Mouse (Mus musculus) intestine, embryonic 16.5 days (tissue): ENCODE data around the gene Tsen15. TPM values are rescaled to one million over a fixed set of nuclear protein-coding genes. Genes with fewer than 3 reads are reported as not detected.

Experiments used
- ATAC-seq: fragments of 200-750 bp; cut with Nextera tagmentation; 2 replicates; pipeline ENCODE4 v1.8.0; 2017; ENCODE audit warnings: moderate TSS enrichment, moderate library complexity
- H3K27ac ChIP-seq: fragments of 300-500 bp; sonication (generic); 2 replicates; pipeline ENCODE4 v1.5.1; 2014; ENCODE audit warnings: mild to moderate bottlenecking, low read length
- H3K27me3 ChIP-seq: fragments of 300-500 bp; sonication (generic); replicated peaks from 2 replicates; pipeline ENCODE4 v1.6.1; 2014; ENCODE audit warnings: low read length, control low read depth, mixed read lengths; ENCODE audit not compliant: control insufficient read depth, insufficient read depth
- H3K36me3 ChIP-seq: fragments of 300-500 bp; sonication (generic); 2 replicates; pipeline ENCODE4 v1.6.1; 2014; ENCODE audit warnings: low read length, control low read depth; ENCODE audit not compliant: control insufficient read depth, insufficient read depth
- H3K4me1 ChIP-seq: fragments of 300-500 bp; sonication (generic); 2 replicates; pipeline ENCODE4 v1.6.1; 2014; ENCODE audit warnings: low read length, control low read depth, mixed read lengths; ENCODE audit not compliant: control insufficient read depth, insufficient read depth
- H3K4me2 ChIP-seq: fragments of 300-500 bp; sonication (generic); 2 replicates; pipeline ENCODE4 v1.6.1; 2014; ENCODE audit warnings: low read depth, low read length, control low read depth
- H3K4me3 ChIP-seq: fragments of 300-500 bp; sonication (generic); 2 replicates; pipeline ENCODE4 v1.5.1; 2014; ENCODE audit warnings: mild to moderate bottlenecking, low read length
- H3K9ac ChIP-seq: fragments of 300-500 bp; sonication (generic); 2 replicates; pipeline ENCODE4 v1.6.1; 2014; ENCODE audit warnings: low read depth, low read length
- H3K9me3 ChIP-seq: fragments of 300-500 bp; sonication (generic); 2 replicates; pipeline ENCODE4 v1.6.1; 2016; ENCODE audit warnings: low read length, control low read depth; ENCODE audit not compliant: control insufficient read depth
- WGBS: fragments of 180-500 bp; shearing (Covaris S2); extraction: QIAGEN DNeasy Blood & Tissue Kit; methylation state at CpG from one replicate; pipeline ENCODE4 v1.1.7; 2014; 5-methylcytosine and 5-hydroxymethylcytosine counted together
- polyA plus RNA-seq: library from polyadenylated mRNA; unstranded; fragments of >200 nt; fragmentation: Nextera tagmentation; extraction: Ambion mirVana; gene quantifications from 2 replicates; pipeline ENCODE4 v1.2.1, GENCODE M21; 2015

Tsen15 gene
- polyA plus RNA-seq, 1 experiment from 2014 or later: 64.0 TPM

- Histone ChIP-seq H3K4me1 (0 out of 2 replicates have a peak, but pooled peaks cover 3% of the 10 kb centered on the region), H3K4me2 (no peak overlapping the region), H3K9me3 (no peaks in the 10 kb centered on the region), H3K9ac (no peak overlapping the region), H3K27me3 (no peaks in the 10 kb centered on the region), H3K36me3 (no peaks in the 10 kb centered on the region), H3K4me3 (no peak overlapping the region), H3K27ac (no peak overlapping the region)
- ATAC-seq: no peak
- WGBS: 79% methylated on average over 1 of the region's 1 CpGs
Measured at GRCm38 (mm10) chr1:152413961-152414360, 27.5 kb upstream of the Tsen15 start.

GRCm38 (mm10) chr1:152413116-152413515 is 26.6 kb upstream of the Tsen15 start:
- H3K27ac ChIP-seq: no peak overlapping the region
- H3K9ac ChIP-seq: no peak overlapping the region
- WGBS: 93% methylated on average over 2 of the region's 2 CpGs
- H3K9me3 ChIP-seq: no peaks in the 10 kb centered on the region
- no peak for ATAC-seq
- no peak overlapping the region for H3K4me3 ChIP-seq
- H3K4me2 ChIP-seq: no peak overlapping the region
- 0 out of 2 replicates have a peak, but pooled peaks cover 3% of the 10 kb centered on the region for H3K4me1 ChIP-seq
- H3K36me3 ChIP-seq: no peaks in the 10 kb centered on the region
- no peaks in the 10 kb centered on the region for H3K27me3 ChIP-seq

GRCm38 (mm10) chr1:152410657-152411056 is 24.2 kb upstream of the Tsen15 start:
- no peak overlapping the region for H3K27ac ChIP-seq
- 90% methylated on average over 3 of the region's 3 CpGs for WGBS
- no peak overlapping the region for H3K9ac ChIP-seq
- no peaks in the 10 kb centered on the region for H3K4me1 ChIP-seq
- ATAC-seq: no peak
- no peaks in the 10 kb centered on the region for H3K27me3 ChIP-seq
- no peak overlapping the region for H3K4me2 ChIP-seq
- H3K9me3 ChIP-seq: no peaks in the 10 kb centered on the region
- no peaks in the 10 kb centered on the region for H3K36me3 ChIP-seq
- H3K4me3 ChIP-seq: no peak overlapping the region

GRCm38 (mm10) chr1:152409356-152409755 is 22.9 kb upstream of the Tsen15 start:
- no peak overlapping the region for H3K9ac ChIP-seq
- no peaks in the 10 kb centered on the region for H3K27me3 ChIP-seq
- H3K27ac ChIP-seq: no peak overlapping the region
- H3K4me3 ChIP-seq: no peak overlapping the region
- H3K4me2 ChIP-seq: no peak overlapping the region
- H3K9me3 ChIP-seq: no peaks in the 10 kb centered on the region
- H3K36me3 ChIP-seq: no peaks in the 10 kb centered on the region
- 78% methylated on average over 4 of the region's 4 CpGs for WGBS
- no peaks in the 10 kb centered on the region for H3K4me1 ChIP-seq
- no peak for ATAC-seq

GRCm38 (mm10) chr1:152407021-152407946 is 20.8 kb upstream of the Tsen15 start:
- Histone ChIP-seq H3K4me2 (no peak overlapping the region), H3K36me3 (no peaks in the 10 kb centered on the region), H3K27me3 (no peaks in the 10 kb centered on the region), H3K4me3 (no peak overlapping the region), H3K9ac (no peak overlapping the region), H3K9me3 (no peaks in the 10 kb centered on the region), H3K4me1 (no peaks in the 10 kb centered on the region), H3K27ac (no peak overlapping the region)
- WGBS: 40% methylated on average over 22 of the region's 22 CpGs
- ATAC-seq: no peak

- no peaks in the 10 kb centered on the region for H3K36me3 ChIP-seq
- no peak overlapping the region for H3K27ac ChIP-seq
- peak overlapping the region; percentile 74 for H3K9ac ChIP-seq
- peak overlapping the region; percentile 69 for H3K4me3 ChIP-seq
- 0 out of 2 replicates have a peak, but pooled peaks have one; percentile 42 for ATAC-seq
- peaks cover 10% of the 10 kb centered on the region for H3K27me3 ChIP-seq
- peak overlapping the region; percentile 97 for H3K4me2 ChIP-seq
- 22% methylated on average over 14 of the region's 14 CpGs for WGBS
- peaks cover 10% of the 10 kb centered on the region; the same call in 1 of the 2 replicates for H3K4me1 ChIP-seq
- 0 out of 2 replicates have a peak, but pooled peaks cover 1% of the 10 kb centered on the region for H3K9me3 ChIP-seq
Measured at GRCm38 (mm10) chr1:152400556-152401540, 14.4 kb upstream of the Tsen15 start.

GRCm38 (mm10) chr1:152399790-152400555 is 13.5 kb upstream of the Tsen15 start, which contains the start of gene Colgalt2:
Gene Colgalt2 (plus strand): TSS chr1:152399830.
- Histone ChIP-seq H3K27me3 (peaks cover 10% of the 10 kb centered on the region), H3K4me1 (peaks cover 10% of the 10 kb centered on the region; the same call in 1 of the 2 replicates), H3K9me3 (0 out of 2 replicates have a peak, but pooled peaks cover 2% of the 10 kb centered on the region), H3K4me3 (peak within 1 kb of the TSS; percentile 69), H3K27ac (no peak within 1 kb of the TSS), H3K4me2 (peak within 1 kb of the TSS; percentile 97), H3K9ac (peak within 1 kb of the TSS; percentile 74), H3K36me3 (no peaks in the 10 kb centered on the region)
- WGBS: under 1% methylated on average over 69 of the region's 70 CpGs
- peak; percentile 91 for ATAC-seq

GRCm38 (mm10) chr1:152398708-152399107 is 12.2 kb upstream of the Tsen15 start:
- Histone ChIP-seq H3K9ac (no peak overlapping the region), H3K27ac (no peak overlapping the region), H3K4me1 (peaks cover 10% of the 10 kb centered on the region; the same call in 1 of the 2 replicates), H3K27me3 (peaks cover 10% of the 10 kb centered on the region), H3K9me3 (0 out of 2 replicates have a peak, but pooled peaks cover 2% of the 10 kb centered on the region), H3K36me3 (no peaks in the 10 kb centered on the region), H3K4me2 (no peak overlapping the region), H3K4me3 (no peak overlapping the region)
- WGBS: 64% methylated on average over 1 of the region's 1 CpGs
- no peak for ATAC-seq
